Mouse (Mus musculus) liver, postnatal 0 days (tissue): ENCODE results near the gene Trim63.

Experiments used
- CTCF ChIP-seq: sonication (generic); IDR thresholded peaks from 2 replicates; pipeline ENCODE4 v1.5.1; 2016; ENCODE audit warnings: antibody characterized with exemption, low read depth
- EP300 ChIP-seq: IDR thresholded peaks from 2 replicates; pipeline ENCODE4 v1.6.1; 2016; ENCODE audit warnings: antibody characterized with exemption, low read depth, mild to moderate bottlenecking

GRCm38 (mm10) chr4:134287168-134287564 lies 27.8 kb upstream of the Trim63 start:
- peak; percentile 48 for TF ChIP-seq CTCF
- no peak for TF ChIP-seq EP300
